Mouse (Mus musculus): Measurements from ENCODE around the gene Ddah2.

DNA sequence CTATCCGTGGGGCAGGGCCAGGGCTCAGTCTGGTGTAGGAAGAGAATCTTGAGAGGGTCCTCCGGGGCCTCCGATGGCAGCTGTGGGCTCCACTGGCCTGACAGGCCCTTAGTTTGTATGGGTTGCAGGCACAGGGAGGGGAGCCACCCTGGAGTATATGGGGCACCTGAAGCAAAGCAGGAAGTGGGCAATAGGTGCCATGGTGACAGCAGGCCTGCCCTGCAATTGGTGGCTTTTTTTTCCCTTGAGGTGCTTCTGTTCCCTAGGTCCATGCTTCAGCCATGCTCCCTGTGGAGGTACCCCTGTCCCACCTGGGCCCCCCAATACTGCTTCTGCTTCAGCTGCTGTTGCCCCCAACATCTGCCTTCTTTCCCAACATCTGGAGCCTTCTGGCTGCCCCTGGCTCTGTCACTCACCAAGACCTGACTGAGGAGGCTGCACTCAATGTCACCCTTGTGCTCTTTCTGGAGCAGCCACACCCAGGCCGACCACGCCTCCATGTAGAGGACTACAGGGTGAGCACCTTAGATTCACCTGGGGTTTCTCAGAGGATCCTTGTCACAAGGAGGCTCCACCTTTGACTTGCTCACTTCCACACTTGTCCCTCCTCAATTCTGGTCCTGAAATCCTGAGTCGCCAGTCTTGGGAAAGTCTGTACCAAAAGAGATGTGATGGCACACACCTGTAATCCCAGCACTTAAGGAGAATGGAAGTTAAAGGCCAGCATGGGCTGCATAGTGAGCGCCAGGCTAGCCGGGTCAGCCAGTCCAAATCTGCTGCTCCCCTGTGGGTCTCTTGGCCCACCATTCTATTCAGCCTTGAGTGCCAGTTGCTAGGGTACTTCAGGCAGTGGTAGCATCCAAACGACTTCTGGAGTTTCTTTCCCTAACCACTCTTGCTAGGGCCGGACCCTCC lies 41.8 kb upstream of the Ddah2 start:
- TF ChIP-seq RAD21 (IDR thresholded peaks at IDR 0.05; ENCODE audit: low read depth, low read length) (no peak), TBP (IDR thresholded peaks at IDR 0.05; ENCODE audit: low read depth, low read length) (no peak), POLR2A (IDR thresholded peaks at IDR 0.05; ENCODE audit: control insufficient read depth in 1 of 2, insufficient read depth in 1 of 2, low read depth in 1 of 2, low read length in 2 of 2, poor library complexity in 1 of 2) (peak in 1 of 2 experiments; percentile 31; a peak in 1 of 4 replicates), TCF12 (IDR thresholded peaks at IDR 0.05; ENCODE audit: low read depth, low read length) (no peak)

Data from MEL (cell line).